Comparison of ENCODE assay signal across 8 mouse cellular contexts in genomic region chr16:91011847-91012246, GRCm38 (mm10). TPM values are rescaled to one million over a fixed set of nuclear protein-coding genes. Genes with fewer than 3 reads are reported as not detected.
A peak's percentile ranks its signal among the peaks of the same experiment; 100 is the strongest.
DNase-seq lines count a peak whose midpoint lies in the region; ATAC-seq and TF ChIP-seq lines count a peak whose summit lies in the region.

No protein-coding gene starts in this region.

- peak overlapping the region; percentile 97 for H3K4me3 ChIP-seq in heart, embryonic 12.5 days
- peak overlapping the region; percentile 85 for H3K4me3 ChIP-seq in brown adipose tissue, adult 24 weeks (ENCODE audit: insufficient read depth, low read depth, low read length)
- peak overlapping the region; percentile 97 for H3K4me3 ChIP-seq in hindbrain, embryonic 16.5 days (ENCODE audit: low read length)
- peak overlapping the region; percentile 87 for H3K4me3 ChIP-seq in midbrain, postnatal 0 days (ENCODE audit: low read depth, low read length)

- H3K27me3 ChIP-seq in heart, embryonic 12.5 days (replicated peaks), result no peaks in the 10 kb centered on the region
- no peaks in the 10 kb centered on the region for H3K27me3 ChIP-seq in hindbrain, embryonic 16.5 days (replicated peaks; ENCODE audit: control insufficient read depth, insufficient read depth, low read length)
- no peaks in the 10 kb centered on the region for H3K27me3 ChIP-seq in midbrain, postnatal 0 days (ENCODE audit: insufficient read depth, low read length)

- peaks cover 17% of the 10 kb centered on the region for H3K4me1 ChIP-seq in heart, embryonic 12.5 days (replicated peaks)
- H3K4me1 ChIP-seq in brown adipose tissue, adult 24 weeks (ENCODE audit: control insufficient read depth, insufficient read depth, insufficient read length, low read length), result peaks cover 3% of the 10 kb centered on the region; the same call in 1 of the 2 replicates
- peaks cover 19% of the 10 kb centered on the region for H3K4me1 ChIP-seq in hindbrain, embryonic 16.5 days (ENCODE audit: control insufficient read depth, insufficient read depth, low read depth, low read length)
- H3K4me1 ChIP-seq in midbrain, postnatal 0 days (ENCODE audit: insufficient read depth, low read length), result peaks cover 5% of the 10 kb centered on the region; the same call in 1 of the 2 replicates

- no peak for TF ChIP-seq CTCF in midbrain, postnatal 0 days (IDR thresholded peaks at IDR 0.05)

- H3K36me3 ChIP-seq in heart, embryonic 12.5 days, result peaks cover 22% of the 10 kb centered on the region
- H3K36me3 ChIP-seq in hindbrain, embryonic 16.5 days (ENCODE audit: control insufficient read depth, insufficient read depth, low read length), result peaks cover 14% of the 10 kb centered on the region
- H3K36me3 ChIP-seq in midbrain, postnatal 0 days (ENCODE audit: insufficient read depth, low read length), result peaks cover 16% of the 10 kb centered on the region

- H3K27ac ChIP-seq in heart, embryonic 12.5 days (ENCODE audit: poor library complexity, severe bottlenecking), result peak overlapping the region; percentile 91; the same call in 1 of the 2 replicates
- peak overlapping the region; percentile 80 for H3K27ac ChIP-seq in brown adipose tissue, adult 24 weeks (replicated peaks; ENCODE audit: low read depth, low read length)
- H3K27ac ChIP-seq in hindbrain, embryonic 16.5 days (ENCODE audit: low read depth, low read length), result peak overlapping the region; percentile 98
- H3K27ac ChIP-seq in midbrain, postnatal 0 days (ENCODE audit: low read depth, low read length), result peak overlapping the region; percentile 95

- peak overlapping the region; percentile 93; the same call in 1 of the 2 replicates for H3K9ac ChIP-seq in heart, embryonic 12.5 days
- peak overlapping the region; percentile 97 for H3K9ac ChIP-seq in hindbrain, embryonic 16.5 days (ENCODE audit: low read depth, low read length)
- peak overlapping the region; percentile 73 for H3K9ac ChIP-seq in midbrain, postnatal 0 days (replicated peaks; ENCODE audit: low read length, poor library complexity, severe bottlenecking)

- no peak for DNase-seq in heart, postnatal 4 days
- no peak for DNase-seq in midbrain, postnatal 0 days (ENCODE audit: low spot score)
- no peak for DNase-seq in thymus, postnatal 36 days
- no peak for DNase-seq in right cerebral cortex, postnatal 36 days (ENCODE audit: low spot score in 2 of 2)
- DNase-seq in urinary bladder, adult 18-20 months (ENCODE audit: low spot score in 2 of 2), result no peak

- ATAC-seq in heart, embryonic 12.5 days (ENCODE audit: insufficient number of reproducible peaks, low FRiP score), result no peak
- ATAC-seq in hindbrain, embryonic 16.5 days, result no peak
- ATAC-seq in midbrain, postnatal 0 days (ENCODE audit: low FRiP score), result no peak

- 47% methylated on average over 3 of the region's 3 CpGs for WGBS in heart, embryonic 12.5 days
- WGBS in hindbrain, embryonic 16.5 days, result 31% methylated on average over 3 of the region's 3 CpGs
- WGBS in midbrain, postnatal 0 days, result 25% methylated on average over 3 of the region's 3 CpGs

- no peaks in the 10 kb centered on the region for H3K9me3 ChIP-seq in heart, embryonic 12.5 days (replicated peaks)
- no peaks in the 10 kb centered on the region for H3K9me3 ChIP-seq in hindbrain, embryonic 16.5 days (ENCODE audit: control insufficient read depth, low read length)
- no peaks in the 10 kb centered on the region for H3K9me3 ChIP-seq in midbrain, postnatal 0 days (ENCODE audit: low read length)

- H3K4me2 ChIP-seq in heart, embryonic 12.5 days, result peak overlapping the region; percentile 92
- H3K4me2 ChIP-seq in hindbrain, embryonic 16.5 days (ENCODE audit: low read length), result peak overlapping the region; percentile 68
- peak overlapping the region; percentile 67 for H3K4me2 ChIP-seq in midbrain, postnatal 0 days (ENCODE audit: low read depth, low read length, poor library complexity, severe bottlenecking)

RNA-seq across cellular contexts. Expression of gene Synj1, which starts 0.7 kb away (rescaled TPM):
- polyA plus RNA-seq in heart, embryonic 12.5 days (2016; fragmentation: Nextera tagmentation; extraction: Ambion mirVana), result 14.9 and 18.3 TPM in 2 replicates
- 10 to 100 TPM; 29.2 to 32.6 TPM for total RNA-seq in heart, postnatal 4 days (2021)
- polyA plus RNA-seq in brown adipose tissue, adult 24 weeks (2012; ENCODE audit: insufficient read depth, insufficient read length, missing spikeins), result 9.6 and 11.7 TPM in 2 replicates
- polyA plus RNA-seq in hindbrain, embryonic 16.5 days (2015; fragmentation: Nextera tagmentation; extraction: Ambion mirVana), result 48.6 and 50.3 TPM in 2 replicates
- total RNA-seq in midbrain, postnatal 0 days (2014; rRNA removed), result 66.4 and 88.7 TPM in 2 replicates
- 50.9 and 55.4 TPM in 2 replicates for polyA plus RNA-seq in midbrain, postnatal 0 days (2015; fragmentation: Nextera tagmentation; extraction: Ambion mirVana)

RNA-seq across cellular contexts. Expression of gene Paxbp1, which starts 32.5 kb away (rescaled TPM):
- 52.5 and 55.6 TPM in 2 replicates for polyA plus RNA-seq in heart, embryonic 12.5 days (2016; fragmentation: Nextera tagmentation; extraction: Ambion mirVana)
- total RNA-seq in heart, postnatal 4 days (2021), result 10 to 100 TPM; 31.9 to 36.7 TPM
- 13.5 and 24.4 TPM in 2 replicates for polyA plus RNA-seq in brown adipose tissue, adult 24 weeks (2012; ENCODE audit: insufficient read depth, insufficient read length, missing spikeins)
- 48.8 and 60.2 TPM in 2 replicates for polyA plus RNA-seq in hindbrain, embryonic 16.5 days (2015; fragmentation: Nextera tagmentation; extraction: Ambion mirVana)
- 54.0 and 86.2 TPM in 2 replicates for total RNA-seq in midbrain, postnatal 0 days (2014; rRNA removed)
- polyA plus RNA-seq in midbrain, postnatal 0 days (2015; fragmentation: Nextera tagmentation; extraction: Ambion mirVana), result 19.8 and 27.1 TPM in 2 replicates
